Mouse (Mus musculus): ENCODE measurements around the gene Tns4. TPM values are rescaled to one million over a fixed set of nuclear protein-coding genes. Genes with fewer than 3 reads are reported as not detected.

Gene Tns4
- total RNA-seq, 2 experiments from 2014 or later: not detected

GRCm38 (mm10) chr11:99023500-99024467, 65.3 kb downstream of the Tns4 start, which contains the start of gene Top2a:
Gene Top2a (minus strand): TSS chr11:99024189.
- peak; percentile 95 to 96 for DNase-seq (ENCODE audit: low spot score in 2 of 2)
- peak within 1 kb of the TSS; percentile 55 for H3K4me3 ChIP-seq
- no peak for TF ChIP-seq CTCF (conservative IDR thresholded peaks at IDR 0.05)
- peak within 1 kb of the TSS; percentile 39; the same call in 1 of the 2 replicates for H3K27ac ChIP-seq

- DNase-seq (ENCODE audit: low spot score in 2 of 2): no peak
- TF ChIP-seq CTCF (conservative IDR thresholded peaks at IDR 0.05): no peak
- H3K4me3 ChIP-seq: no peak overlapping the region
- H3K27ac ChIP-seq: no peak overlapping the region
Observed at GRCm38 (mm10) chr11:99023094-99023493, 66.0 kb downstream of the Tns4 start.

GRCm38 (mm10) chr11:99022384-99022933, 66.6 kb downstream of the Tns4 start:
- Histone ChIP-seq H3K27ac (no peak overlapping the region), H3K4me3 (no peak overlapping the region)
- DNase-seq (ENCODE audit: low spot score in 2 of 2): no peak
- no peak for TF ChIP-seq CTCF (conservative IDR thresholded peaks at IDR 0.05)

- no peak for DNase-seq (ENCODE audit: low spot score in 2 of 2)
- H3K4me3 ChIP-seq: no peak overlapping the region
- no peak for TF ChIP-seq CTCF (conservative IDR thresholded peaks at IDR 0.05)
- no peak overlapping the region for H3K27ac ChIP-seq
Observed at GRCm38 (mm10) chr11:99019844-99020243, 69.3 kb downstream of the Tns4 start.

Other genes starting within 250 kb of the Tns4 start
- 10 to 100 TPM; 68.6 to 70.9 TPM for gene Wipf2, start 225.7 kb downstream of the Tns4 start, total RNA-seq (2021)
- under 1 TPM; 0.52 to 0.64 TPM for gene Cdc6, start 181.5 kb downstream of the Tns4 start, total RNA-seq (2021)
- gene Rara, start 161.5 kb downstream of the Tns4 start, total RNA-seq (2021): 10 to 100 TPM; 15.4 to 19.0 TPM
- 1 to 10 TPM; 1.3 to 2.0 TPM for gene Gjd3, start 106.3 kb downstream of the Tns4 start, total RNA-seq (2021)
- gene Top2a, start 65.1 kb downstream of the Tns4 start, total RNA-seq (2021): 1 to 10 TPM; 1.7 to 3.0 TPM
- 10 to 100 TPM; 69.4 to 71.9 TPM for gene Igfbp4, start 48.1 kb downstream of the Tns4 start, total RNA-seq (2021)
- gene Ccr7, start 65.8 kb upstream of the Tns4 start, total RNA-seq (2021): not detected
- 10 to 100 TPM; 55.8 to 62.3 TPM for gene Smarce1, start 141.7 kb upstream of the Tns4 start, total RNA-seq (2021)
- gene Krt222, start 154.8 kb upstream of the Tns4 start, total RNA-seq (2021): 10 to 100 TPM; 24.8 to 29.5 TPM
- gene Krt24, start 196.0 kb upstream of the Tns4 start, total RNA-seq (2021): not detected
- not detected for gene Krt25, start 233.6 kb upstream of the Tns4 start, total RNA-seq (2021)
- gene Krt26, start 248.7 kb upstream of the Tns4 start, total RNA-seq (2021): not detected

Measured in layer of hippocampus, adult 2 months (tissue).